Mouse (Mus musculus): ENCODE data around the gene Myg1. TPM values are rescaled to one million over a fixed set of nuclear protein-coding genes. Genes with fewer than 3 reads are reported as not detected.

Gene Myg1
- 20.9 and 82.7 TPM in 2 replicates for polyA plus RNA-seq (2012; ENCODE audit: low replicate concordance)

DNA sequence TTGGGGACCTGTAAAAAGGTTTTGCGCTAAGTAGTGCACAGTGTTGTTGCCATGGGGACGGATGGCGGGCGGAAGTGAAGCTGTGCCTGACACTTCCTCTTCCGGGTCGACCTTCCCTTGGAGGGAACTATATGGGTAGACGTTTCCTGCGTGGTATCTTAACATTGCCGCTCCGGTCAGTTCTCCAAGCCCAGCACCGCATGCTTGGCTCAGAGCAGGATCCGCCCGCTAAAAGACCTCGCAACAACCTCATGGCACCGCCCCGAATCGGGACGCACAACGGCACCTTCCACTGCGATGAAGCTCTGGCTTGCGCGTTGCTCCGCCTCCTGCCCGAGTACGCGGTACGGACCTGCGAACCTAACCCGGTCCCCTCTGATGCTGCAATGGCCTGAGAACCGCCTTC, at the start of gene Myg1:
TSS of gene Myg1 (plus strand) at position 100 of the 406 bp plus-strand sequence.

DNA sequence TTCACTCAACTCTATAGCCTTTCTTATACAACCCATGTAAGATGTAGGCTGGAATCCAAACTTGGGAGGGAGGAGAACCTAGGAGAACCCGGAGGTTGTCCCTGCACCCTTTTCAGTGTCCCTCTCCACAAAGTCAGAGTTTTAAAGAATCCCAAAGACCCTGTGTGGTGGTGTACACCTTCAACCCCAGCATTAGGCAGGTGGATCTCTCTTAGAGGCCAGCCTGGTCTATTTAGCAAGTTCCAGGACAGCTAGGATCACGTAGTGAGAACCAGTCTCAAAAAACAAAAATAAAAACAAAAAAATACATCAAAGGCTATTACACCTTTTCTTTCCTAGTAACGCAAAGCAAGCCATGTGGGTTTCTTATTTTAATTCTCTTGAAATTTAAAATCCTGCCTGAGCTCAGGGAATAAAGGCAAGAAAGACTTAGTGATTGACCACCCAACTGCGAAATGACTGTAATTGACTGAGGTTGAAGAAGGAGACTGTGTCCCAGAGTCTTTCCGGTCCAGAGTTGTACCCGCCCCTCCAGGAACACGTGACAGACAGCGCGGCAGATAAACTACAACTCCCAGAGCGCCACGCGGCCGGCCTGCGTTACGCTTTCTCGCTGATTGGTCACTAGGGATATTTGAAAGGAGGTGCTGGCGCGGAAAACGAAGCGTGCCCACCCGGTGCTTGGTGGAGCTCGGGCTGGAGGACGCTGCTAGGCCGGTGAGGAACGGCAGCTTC, 35.7 kb upstream of the Myg1 start, which contains the start of gene Espl1:
TSS of gene Espl1 (plus strand) at position 634 of the 735 bp plus-strand sequence.

DNA sequence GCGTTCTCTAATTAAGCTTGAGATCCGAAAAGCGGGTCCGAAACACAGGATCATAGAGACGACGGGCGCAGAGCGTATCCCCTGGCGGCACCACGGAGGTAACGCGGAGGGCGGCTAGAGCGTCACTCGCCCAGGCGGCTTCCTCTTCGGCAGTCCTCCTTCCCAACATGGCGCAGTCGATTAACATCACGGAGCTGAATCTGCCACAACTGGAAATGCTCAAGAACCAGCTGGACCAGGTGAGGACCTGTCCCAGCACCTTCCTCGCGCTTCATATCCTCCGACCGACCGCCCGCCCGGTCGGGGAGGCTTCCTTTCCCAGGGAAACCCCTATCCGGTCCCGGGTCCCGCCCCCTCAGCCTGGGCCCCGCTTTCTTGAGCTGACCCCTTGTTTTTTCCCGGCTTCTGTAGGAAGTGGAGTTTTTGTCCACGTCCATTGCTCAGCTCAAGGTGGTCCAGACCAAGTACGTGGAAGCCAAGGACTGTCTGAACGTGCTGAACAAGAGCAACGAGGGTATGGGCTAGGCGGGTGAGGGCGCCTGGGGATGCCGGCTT, 5.4 kb upstream of the Myg1 start, which contains the start of gene Pfdn5:
TSS of gene Pfdn5 (plus strand) at position 95 of the 555 bp plus-strand sequence.

DNA sequence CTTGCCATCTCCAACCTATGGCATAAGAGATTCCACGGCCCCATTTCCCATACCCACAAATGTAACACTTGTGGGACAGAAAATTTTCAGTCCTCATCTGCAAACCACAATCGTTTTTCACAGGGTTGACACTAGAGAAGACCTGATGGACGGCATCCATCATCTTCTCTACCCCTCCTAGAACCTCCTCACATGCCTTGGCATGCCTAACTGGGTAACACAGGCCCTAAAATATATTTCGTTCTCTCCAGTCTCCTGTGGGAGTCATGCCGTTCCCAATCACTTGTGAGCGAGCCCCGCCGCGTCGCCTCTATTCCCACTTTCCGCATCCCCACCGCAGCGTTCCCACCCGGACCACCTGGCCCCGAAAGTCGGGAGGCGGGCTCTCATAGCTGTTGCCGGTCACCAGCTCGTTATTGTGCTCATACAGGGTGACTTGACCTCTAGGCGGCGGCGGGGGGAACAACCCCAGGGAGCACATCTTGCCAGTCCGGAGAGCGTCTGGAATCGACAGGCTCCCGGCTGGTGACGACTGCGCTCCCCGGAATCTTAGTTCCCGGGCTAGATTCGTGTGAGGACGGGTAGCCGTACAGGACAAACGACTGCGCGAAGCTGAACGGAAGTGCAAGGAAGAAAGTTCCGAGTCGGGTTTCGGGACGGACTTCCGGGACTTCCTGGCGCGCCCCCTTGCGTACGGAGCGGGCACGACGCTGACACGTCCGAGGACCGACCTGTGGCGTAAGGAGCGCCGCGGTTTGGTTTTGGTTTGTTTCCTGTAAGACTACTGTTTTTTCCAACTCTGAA, 18.8 kb downstream of the Myg1 start, which contains the start of gene Aaas:
TSS of gene Aaas (minus strand) at position 634 of the 804 bp plus-strand sequence.

DNA sequence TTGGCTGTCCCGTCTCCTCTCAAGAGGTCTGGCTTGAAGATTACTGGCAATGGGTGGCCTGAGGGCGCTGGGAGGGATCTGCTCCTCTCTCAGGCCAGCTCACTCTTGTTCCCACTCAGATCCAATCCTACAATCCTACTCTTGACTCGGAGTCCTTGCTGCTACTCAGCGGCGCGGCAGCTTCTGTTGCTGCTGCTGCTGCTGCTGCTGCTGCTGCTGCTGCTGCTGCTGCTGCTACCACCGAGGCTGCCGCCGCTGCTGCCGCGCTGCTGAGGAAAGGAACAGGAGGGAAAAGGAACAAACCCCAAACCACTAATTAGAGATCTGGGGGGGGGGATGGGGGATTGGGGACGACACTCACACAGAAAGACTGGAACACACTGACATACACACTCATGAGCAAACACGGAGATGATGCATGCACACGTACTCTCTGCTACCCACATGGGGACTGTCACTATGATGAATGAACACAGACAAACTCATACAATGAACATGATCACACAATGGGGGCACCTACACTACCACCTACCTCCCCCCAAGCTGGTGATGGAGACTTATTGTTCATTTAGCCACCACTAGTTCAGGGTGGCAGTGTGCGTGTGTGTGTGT, 35.3 kb downstream of the Myg1 start, which contains the start of gene Sp7:
TSS of gene Sp7 (minus strand) at position 450 of the 612 bp plus-strand sequence.

Other genes with a start within 250 kb of the Myg1 start
- gene Tns2, start 231.3 kb upstream of the Myg1 start, polyA plus RNA-seq (2012; ENCODE audit: low replicate concordance): 1.7 and 2.5 TPM in 2 replicates
- gene Spryd3, start 195.5 kb upstream of the Myg1 start, polyA plus RNA-seq (2012; ENCODE audit: low replicate concordance): 11.8 and 25.2 TPM in 2 replicates
- 1.1 and 3.3 TPM in 2 replicates for gene Igfbp6, start 187.3 kb upstream of the Myg1 start, polyA plus RNA-seq (2012; ENCODE audit: low replicate concordance)
- 1.0 and 2.3 TPM in 2 replicates for gene Soat2, start 181.2 kb upstream of the Myg1 start, polyA plus RNA-seq (2012; ENCODE audit: low replicate concordance)
- gene Zfp740, start 128.5 kb upstream of the Myg1 start, polyA plus RNA-seq (2012; ENCODE audit: low replicate concordance): 23.6 and 23.9 TPM in 2 replicates
- gene Csad, start 127.0 kb upstream of the Myg1 start, polyA plus RNA-seq (2012; ENCODE audit: low replicate concordance): 26.3 and 33.6 TPM in 2 replicates
- gene Itgb7, start 99.8 kb upstream of the Myg1 start, polyA plus RNA-seq (2012; ENCODE audit: low replicate concordance): 423 and 1,128 TPM in 2 replicates
- gene Rarg, start 74.2 kb upstream of the Myg1 start, polyA plus RNA-seq (2012; ENCODE audit: low replicate concordance): 54.7 and 138 TPM in 2 replicates
- gene Gm9918, start 61.1 kb upstream of the Myg1 start, polyA plus RNA-seq (2012; ENCODE audit: low replicate concordance): 0.07 TPM in 1 of 2 replicates, not detected in the other
- 64.6 and 64.7 TPM in 2 replicates for gene Mfsd5, start 52.3 kb upstream of the Myg1 start, polyA plus RNA-seq (2012; ENCODE audit: low replicate concordance)
- gene Espl1, start 35.4 kb upstream of the Myg1 start, polyA plus RNA-seq (2012; ENCODE audit: low replicate concordance): 2.9 and 6.9 TPM in 2 replicates
- 15.0 and 71.0 TPM in 2 replicates for gene Pfdn5, start 5.6 kb upstream of the Myg1 start, polyA plus RNA-seq (2012; ENCODE audit: low replicate concordance)
- gene Aaas, start 19.1 kb downstream of the Myg1 start, polyA plus RNA-seq (2012; ENCODE audit: low replicate concordance): 28.1 and 59.8 TPM in 2 replicates
- gene Sp7, start 35.5 kb downstream of the Myg1 start, polyA plus RNA-seq (2012; ENCODE audit: low replicate concordance): not detected in 2 replicates
- gene Sp1, start 74.4 kb downstream of the Myg1 start, polyA plus RNA-seq (2012; ENCODE audit: low replicate concordance): 11.4 and 48.9 TPM in 2 replicates
- 0.81 and 1.1 TPM in 2 replicates for gene Amhr2, start 113.7 kb downstream of the Myg1 start, polyA plus RNA-seq (2012; ENCODE audit: low replicate concordance)
- 110 and 542 TPM in 2 replicates for gene Prr13, start 127.3 kb downstream of the Myg1 start, polyA plus RNA-seq (2012; ENCODE audit: low replicate concordance)
- gene Pcbp2, start 138.8 kb downstream of the Myg1 start, polyA plus RNA-seq (2012; ENCODE audit: low replicate concordance): 125 and 498 TPM in 2 replicates
- gene Gm10337, start 172.0 kb downstream of the Myg1 start, polyA plus RNA-seq (2012; ENCODE audit: low replicate concordance): not detected in 2 replicates
- 1.7 and 3.3 TPM in 2 replicates for gene Map3k12, start 185.4 kb downstream of the Myg1 start, polyA plus RNA-seq (2012; ENCODE audit: low replicate concordance)
- gene Tarbp2, start 186.5 kb downstream of the Myg1 start, polyA plus RNA-seq (2012; ENCODE audit: low replicate concordance): 54.5 and 62.8 TPM in 2 replicates
- 3.1 and 5.3 TPM in 2 replicates for gene Npff, start 193.2 kb downstream of the Myg1 start, polyA plus RNA-seq (2012; ENCODE audit: low replicate concordance)

Data from hematopoietic multipotent progenitor cell, adult 10-12 weeks (in vitro differentiated cells).